Mouse (Mus musculus) heart, embryonic 12.5 days (tissue): ENCODE measurements around the gene Cep250. TPM values are rescaled to one million over a fixed set of nuclear protein-coding genes. Genes with fewer than 3 reads are reported as not detected.

Experiments used
- ATAC-seq: fragments of 200-750 bp; cut with Nextera tagmentation; 2 replicates; pipeline ENCODE4 v1.8.0; 2017; ENCODE audit warnings: moderate TSS enrichment, moderate library complexity; ENCODE audit not compliant: insufficient number of reproducible peaks, low FRiP score
- H3K27ac ChIP-seq: fragments of 300-500 bp; sonication (generic); 2 replicates; pipeline ENCODE4 v1.5.1; 2016; ENCODE audit warnings: mild to moderate bottlenecking, moderate library complexity; ENCODE audit not compliant: poor library complexity, severe bottlenecking
- H3K27me3 ChIP-seq: fragments of 300-500 bp; sonication (generic); replicated peaks from 2 replicates; pipeline ENCODE4 v1.6.1; 2016; ENCODE audit warnings: mild to moderate bottlenecking, moderate library complexity
- H3K36me3 ChIP-seq: fragments of 300-500 bp; sonication (generic); 2 replicates; pipeline ENCODE4 v1.6.1; 2016; ENCODE audit warnings: mild to moderate bottlenecking, moderate library complexity
- H3K4me1 ChIP-seq: fragments of 300-500 bp; sonication (generic); replicated peaks from 2 replicates; pipeline ENCODE4 v1.6.1; 2016; ENCODE audit warnings: mild to moderate bottlenecking
- H3K4me2 ChIP-seq: fragments of 300-500 bp; sonication (generic); 2 replicates; pipeline ENCODE4 v1.6.1; 2016; ENCODE audit warnings: mild to moderate bottlenecking, moderate library complexity
- H3K4me3 ChIP-seq: fragments of 300-500 bp; sonication (generic); 2 replicates; pipeline ENCODE4 v1.5.1; 2016; ENCODE audit warnings: mild to moderate bottlenecking
- H3K9ac ChIP-seq: fragments of 300-500 bp; sonication (generic); 2 replicates; pipeline ENCODE4 v1.6.1; 2016; ENCODE audit warnings: mild to moderate bottlenecking, moderate library complexity
- H3K9me3 ChIP-seq: fragments of 300-500 bp; sonication (generic); replicated peaks from 2 replicates; pipeline ENCODE4 v1.6.1; 2016; ENCODE audit warnings: mild to moderate bottlenecking, moderate library complexity
- WGBS: fragments of 180-500 bp; shearing (Covaris S2); methylation state at CpG from one replicate; pipeline ENCODE4 v1.1.7; 2016; 5-methylcytosine and 5-hydroxymethylcytosine counted together
- polyA plus RNA-seq: library from polyadenylated mRNA; unstranded; fragments of >200 nt; fragmentation: Nextera tagmentation; extraction: Ambion mirVana; gene quantifications from 2 replicates; pipeline ENCODE4 v1.2.1, GENCODE M21; 2016

The Cep250 gene
- polyA plus RNA-seq, 1 experiment from 2014 or later: 10.7 TPM

GRCm38 (mm10) chr2:155962991-155963390 lies 6.7 kb downstream of the Cep250 start:
- 40% methylated on average over 1 of the region's 1 CpGs for WGBS

GRCm38 (mm10) chr2:155973348-155973747 lies 17.1 kb downstream of the Cep250 start:
- Histone ChIP-seq H3K36me3 (peaks cover 89% of the 10 kb centered on the region), H3K4me2 (no peak overlapping the region), H3K4me1 (no peaks in the 10 kb centered on the region), H3K27me3 (no peaks in the 10 kb centered on the region), H3K4me3 (no peak overlapping the region), H3K27ac (no peak overlapping the region), H3K9ac (no peak overlapping the region), H3K9me3 (no peaks in the 10 kb centered on the region)
- ATAC-seq: no peak
- 80% methylated on average over 6 of the region's 6 CpGs for WGBS

More at GRCm38 (mm10) chr2:155962991-155963390, 6.7 kb downstream of the Cep250 start:
- H3K36me3 ChIP-seq: peaks cover 65% of the 10 kb centered on the region
- no peak overlapping the region for H3K9ac ChIP-seq
- peaks cover under 1% of the 10 kb centered on the region; the same call in 1 of the 2 replicates for H3K4me1 ChIP-seq
- H3K4me2 ChIP-seq: no peak overlapping the region
- H3K9me3 ChIP-seq: no peaks in the 10 kb centered on the region
- no peak overlapping the region for H3K27ac ChIP-seq
- no peak overlapping the region for H3K4me3 ChIP-seq
- no peak for ATAC-seq
- no peaks in the 10 kb centered on the region for H3K27me3 ChIP-seq

GRCm38 (mm10) chr2:155974087-155974731 lies 18.0 kb downstream of the Cep250 start:
- ATAC-seq: no peak
- Histone ChIP-seq H3K27ac (no peak overlapping the region), H3K9me3 (no peaks in the 10 kb centered on the region), H3K4me1 (no peaks in the 10 kb centered on the region), H3K27me3 (no peaks in the 10 kb centered on the region), H3K36me3 (peaks cover 85% of the 10 kb centered on the region), H3K4me3 (no peak overlapping the region), H3K9ac (no peak overlapping the region), H3K4me2 (no peak overlapping the region)
- 84% methylated on average over 14 of the region's 14 CpGs for WGBS

GRCm38 (mm10) chr2:155979328-155979991 lies 23.2 kb downstream of the Cep250 start:
- no peak overlapping the region for H3K4me2 ChIP-seq
- ATAC-seq: peak; percentile 48; the same call in 1 of the 2 replicates

GRCm38 (mm10) chr2:155985776-155986175 lies 29.5 kb downstream of the Cep250 start:
- 87% methylated on average over 7 of the region's 7 CpGs for WGBS
- Histone ChIP-seq H3K4me3 (no peak overlapping the region), H3K4me2 (no peak overlapping the region), H3K9ac (no peak overlapping the region), H3K9me3 (no peaks in the 10 kb centered on the region), H3K27me3 (no peaks in the 10 kb centered on the region), H3K36me3 (peaks cover 92% of the 10 kb centered on the region), H3K4me1 (peaks cover 8% of the 10 kb centered on the region), H3K27ac (no peak overlapping the region)
- no peak for ATAC-seq

More at GRCm38 (mm10) chr2:155979328-155979991, 23.2 kb downstream of the Cep250 start:
- WGBS: 70% methylated on average over 5 of the region's 5 CpGs
- Histone ChIP-seq H3K4me1 (no peaks in the 10 kb centered on the region), H3K9ac (no peak overlapping the region), H3K9me3 (no peaks in the 10 kb centered on the region), H3K36me3 (peaks cover 88% of the 10 kb centered on the region), H3K27ac (no peak overlapping the region), H3K4me3 (no peak overlapping the region), H3K27me3 (no peaks in the 10 kb centered on the region)

GRCm38 (mm10) chr2:155987131-155987530 lies 30.9 kb downstream of the Cep250 start:
- Histone ChIP-seq H3K9me3 (no peaks in the 10 kb centered on the region), H3K27ac (no peak overlapping the region), H3K4me3 (no peak overlapping the region), H3K4me1 (peaks cover 8% of the 10 kb centered on the region), H3K36me3 (peaks cover 94% of the 10 kb centered on the region), H3K27me3 (no peaks in the 10 kb centered on the region), H3K9ac (no peak overlapping the region), H3K4me2 (no peak overlapping the region)
- no peak for ATAC-seq
- WGBS: 92% methylated on average over 6 of the region's 6 CpGs

GRCm38 (mm10) chr2:155989085-155989484 lies 32.8 kb downstream of the Cep250 start:
- Histone ChIP-seq H3K9me3 (no peaks in the 10 kb centered on the region), H3K4me2 (peak overlapping the region; percentile 29; the same call in 1 of the 2 replicates), H3K9ac (no peak overlapping the region), H3K27me3 (no peaks in the 10 kb centered on the region), H3K27ac (no peak overlapping the region), H3K36me3 (peaks cover 94% of the 10 kb centered on the region), H3K4me1 (peaks cover 8% of the 10 kb centered on the region), H3K4me3 (no peak overlapping the region)
- 16% methylated on average over 4 of the region's 4 CpGs for WGBS
- ATAC-seq: peak; percentile 65

- no peak overlapping the region for H3K4me3 ChIP-seq
- no peak overlapping the region for H3K4me2 ChIP-seq
- peaks cover 8% of the 10 kb centered on the region for H3K4me1 ChIP-seq
- ATAC-seq: no peak
- H3K36me3 ChIP-seq: peaks cover 94% of the 10 kb centered on the region
- H3K27me3 ChIP-seq: no peaks in the 10 kb centered on the region
- 75% methylated on average over 10 of the region's 10 CpGs for WGBS
- H3K9me3 ChIP-seq: no peaks in the 10 kb centered on the region
- H3K27ac ChIP-seq: no peak overlapping the region
- 0 out of 2 replicates have a peak overlapping the region, but pooled peaks have one; percentile 9 for H3K9ac ChIP-seq
Measured at GRCm38 (mm10) chr2:155991151-155991550, 34.9 kb downstream of the Cep250 start.

GRCm38 (mm10) chr2:155991863-155992321 lies 35.6 kb downstream of the Cep250 start:
- 80% methylated on average over 14 of the region's 14 CpGs for WGBS
- H3K4me3 ChIP-seq: no peak overlapping the region
- no peaks in the 10 kb centered on the region for H3K27me3 ChIP-seq
- H3K36me3 ChIP-seq: peaks cover 94% of the 10 kb centered on the region
- no peak overlapping the region for H3K4me2 ChIP-seq
- ATAC-seq: no peak
- H3K9ac ChIP-seq: no peak overlapping the region
- H3K27ac ChIP-seq: no peak overlapping the region
- H3K9me3 ChIP-seq: no peaks in the 10 kb centered on the region
- H3K4me1 ChIP-seq: peaks cover 8% of the 10 kb centered on the region

GRCm38 (mm10) chr2:156005393-156005792 lies 49.1 kb downstream of the Cep250 start:
- peaks cover 17% of the 10 kb centered on the region for H3K36me3 ChIP-seq
- WGBS: 90% methylated on average over 4 of the region's 4 CpGs
- H3K4me1 ChIP-seq: peaks cover 11% of the 10 kb centered on the region
- H3K4me3 ChIP-seq: no peak overlapping the region
- H3K9me3 ChIP-seq: peaks cover 5% of the 10 kb centered on the region; the same call in 1 of the 2 replicates
- H3K9ac ChIP-seq: no peak overlapping the region
- H3K27me3 ChIP-seq: no peaks in the 10 kb centered on the region
- H3K27ac ChIP-seq: no peak overlapping the region
- H3K4me2 ChIP-seq: no peak overlapping the region
- ATAC-seq: no peak

- Histone ChIP-seq H3K4me3 (peak within 1 kb of the TSS; percentile 95), H3K4me2 (peak within 1 kb of the TSS; percentile 86), H3K9me3 (peaks cover 5% of the 10 kb centered on the region; the same call in 1 of the 2 replicates), H3K36me3 (peaks cover 35% of the 10 kb centered on the region), H3K27ac (peak within 1 kb of the TSS; percentile 79), H3K4me1 (peaks cover 11% of the 10 kb centered on the region), H3K9ac (peak within 1 kb of the TSS; percentile 90), H3K27me3 (no peaks in the 10 kb centered on the region)
- under 1% methylated on average over 45 of the region's 45 CpGs for WGBS
- ATAC-seq: peak; percentile 99
Measured at GRCm38 (mm10) chr2:156007888-156008532, 51.8 kb downstream of the Cep250 start, which contains the start of the genes 6430550D23Rik and Ergic3. Gene 6430550D23Rik (minus strand): TSS chr2:156007977. Gene Ergic3 (plus strand): TSS chr2:156008045.
